In genomic region chr2:155592854-155593283, GRCm38 (mm10) we compare ENCODE assay signal across 8 mouse cellular contexts. TPM values are rescaled to one million over a fixed set of nuclear protein-coding genes. Genes with fewer than 3 reads are reported as not detected.
DNase-seq lines count a peak whose midpoint lies in the region; ATAC-seq and TF ChIP-seq lines count a peak whose summit lies in the region.

No protein-coding gene starts in this region.

- 0% methylated on average over 9 of the region's 9 CpGs for WGBS in lung, adult 2 months
- WGBS in embryonic facial prominence, embryonic 14.5 days: 0% methylated on average over 9 of the region's 9 CpGs
- under 1% methylated on average over 9 of the region's 9 CpGs for WGBS in intestine, embryonic 15.5 days
- WGBS in neural tube, embryonic 13.5 days: 1% methylated on average over 9 of the region's 9 CpGs

- peak; percentile 59; the same call in 1 of the 2 replicates for TF ChIP-seq POLR2A in lung, adult 2 months (IDR thresholded peaks at IDR 0.05; ENCODE audit: borderline replicate concordance, extremely low read depth, low read depth, low read length)

- H3K4me1 ChIP-seq in lung, adult 2 months (ENCODE audit: control insufficient read depth, insufficient read depth, low read length): peaks cover 6% of the 10 kb centered on the region
- H3K4me1 ChIP-seq in embryonic facial prominence, embryonic 14.5 days (ENCODE audit: control insufficient read depth, insufficient read depth, low read length): peaks cover 10% of the 10 kb centered on the region
- peaks cover 8% of the 10 kb centered on the region; the same call in 1 of the 2 replicates for H3K4me1 ChIP-seq in intestine, embryonic 15.5 days (replicated peaks)
- H3K4me1 ChIP-seq in neural tube, embryonic 13.5 days (replicated peaks): peaks cover 13% of the 10 kb centered on the region

- intact Hi-C loops in left cerebral cortex, postnatal 4 days (cut with DNase I): no loop called here

- H3K27ac ChIP-seq in embryonic facial prominence, embryonic 14.5 days (replicated peaks; ENCODE audit: low read depth, low read length): no peak overlapping the region
- H3K27ac ChIP-seq in intestine, embryonic 15.5 days: 0 out of 2 replicates have a peak overlapping the region, but pooled peaks have one; percentile 58
- 0 out of 2 replicates have a peak overlapping the region, but pooled peaks have one; percentile 20 for H3K27ac ChIP-seq in neural tube, embryonic 13.5 days (replicated peaks)

- H3K36me3 ChIP-seq in embryonic facial prominence, embryonic 14.5 days (ENCODE audit: control insufficient read depth, insufficient read depth, low read length): no peaks in the 10 kb centered on the region
- H3K36me3 ChIP-seq in intestine, embryonic 15.5 days: no peaks in the 10 kb centered on the region
- H3K36me3 ChIP-seq in neural tube, embryonic 13.5 days: no peaks in the 10 kb centered on the region

- peak overlapping the region; percentile 71 for H3K4me3 ChIP-seq in lung, adult 2 months (replicated peaks; ENCODE audit: extremely low read depth, low read depth, low read length)
- peak overlapping the region; percentile 72 for H3K4me3 ChIP-seq in embryonic facial prominence, embryonic 14.5 days (ENCODE audit: low read depth, low read length)
- H3K4me3 ChIP-seq in intestine, embryonic 15.5 days (replicated peaks): peak overlapping the region; percentile 65
- peak overlapping the region; percentile 60 for H3K4me3 ChIP-seq in neural tube, embryonic 13.5 days

- H3K4me2 ChIP-seq in embryonic facial prominence, embryonic 14.5 days (ENCODE audit: low read depth, low read length): peak overlapping the region; percentile 79
- peak overlapping the region; percentile 63 for H3K4me2 ChIP-seq in intestine, embryonic 15.5 days (replicated peaks)
- H3K4me2 ChIP-seq in neural tube, embryonic 13.5 days: peak overlapping the region; percentile 83

- peak overlapping the region; percentile 88 for H3K9ac ChIP-seq in embryonic facial prominence, embryonic 14.5 days (ENCODE audit: low read depth, low read length)
- peak overlapping the region; percentile 67 for H3K9ac ChIP-seq in intestine, embryonic 15.5 days
- H3K9ac ChIP-seq in neural tube, embryonic 13.5 days: peak overlapping the region; percentile 79

- ATAC-seq in embryonic facial prominence, embryonic 14.5 days (ENCODE audit: low read depth): no peak
- ATAC-seq in intestine, embryonic 15.5 days: no peak
- no peak for ATAC-seq in neural tube, embryonic 13.5 days (ENCODE audit: low read depth)

- no peaks in the 10 kb centered on the region for H3K27me3 ChIP-seq in embryonic facial prominence, embryonic 14.5 days (replicated peaks; ENCODE audit: control insufficient read depth, insufficient read depth, low read length)
- no peaks in the 10 kb centered on the region for H3K27me3 ChIP-seq in intestine, embryonic 15.5 days (replicated peaks)
- H3K27me3 ChIP-seq in neural tube, embryonic 13.5 days: no peaks in the 10 kb centered on the region; the same call in 1 of the 2 replicates

- DNase-seq in lung, adult 2 months: no peak
- DNase-seq in lung, postnatal 25 days (ENCODE audit: low spot score): no peak
- DNase-seq in embryonic facial prominence, embryonic 14.5 days (ENCODE audit: low spot score): no peak
- no peak for DNase-seq in left cerebral cortex, postnatal 4 days
- no peak for DNase-seq in urinary bladder, postnatal 36 days (ENCODE audit: low spot score in 2 of 2)
- no peak for DNase-seq in spleen, adult 12 weeks (ENCODE audit: low spot score)

- no peaks in the 10 kb centered on the region for H3K9me3 ChIP-seq in embryonic facial prominence, embryonic 14.5 days (ENCODE audit: control insufficient read depth, low read length)
- H3K9me3 ChIP-seq in intestine, embryonic 15.5 days: no peaks in the 10 kb centered on the region
- no peaks in the 10 kb centered on the region for H3K9me3 ChIP-seq in neural tube, embryonic 13.5 days

- no peak for TF ChIP-seq CTCF in lung, adult 2 months (IDR thresholded peaks at IDR 0.05; ENCODE audit: insufficient read depth, low read length)

RNA-seq across cellular contexts. Expression of gene Gss, which starts 0.3 kb away (rescaled TPM):
- 32.7 and 35.4 TPM in 2 replicates for polyA plus RNA-seq in lung, adult 2 months (2012; rRNA removed)
- polyA plus RNA-seq in embryonic facial prominence, embryonic 14.5 days (2014; fragmentation: Nextera tagmentation; extraction: Ambion mirVana): 27.1 and 27.6 TPM in 2 replicates
- 89.4 and 100 TPM in 2 replicates for polyA plus RNA-seq in intestine, embryonic 15.5 days (2015; fragmentation: Nextera tagmentation; extraction: Ambion mirVana)
- 15.4 and 15.8 TPM in 2 replicates for polyA plus RNA-seq in neural tube, embryonic 13.5 days (2015; fragmentation: Nextera tagmentation; extraction: Ambion mirVana)
- 10 to 100 TPM in 1 of 2 experiments, 1 to 10 TPM in 1; 9.4 to 11.9 TPM for total RNA-seq in left cerebral cortex, postnatal 4 days (2021)

RNA-seq across cellular contexts. Expression of gene Myh7b, which starts 18.1 kb away (rescaled TPM):
- polyA plus RNA-seq in lung, adult 2 months (2012; rRNA removed): 0.07 TPM in 1 of 2 replicates, not detected in the other
- 4.6 and 5.3 TPM in 2 replicates for polyA plus RNA-seq in embryonic facial prominence, embryonic 14.5 days (2014; fragmentation: Nextera tagmentation; extraction: Ambion mirVana)
- polyA plus RNA-seq in intestine, embryonic 15.5 days (2015; fragmentation: Nextera tagmentation; extraction: Ambion mirVana): 0.72 and 1.2 TPM in 2 replicates
- polyA plus RNA-seq in neural tube, embryonic 13.5 days (2015; fragmentation: Nextera tagmentation; extraction: Ambion mirVana): 0.50 and 0.90 TPM in 2 replicates
- 1 to 10 TPM; 1.2 to 3.6 TPM for total RNA-seq in left cerebral cortex, postnatal 4 days (2021)
